Mouse (Mus musculus) embryo, embryonic 11 days (tissue): ENCODE results near the gene Auh.

Experiments used
- DNase-seq: peaks from one replicate; pipeline ENCODE4 v3.0.0-alpha.2; 2015

The Auh gene

GRCm38 (mm10) chr13:52929209-52930171 lies at the start of gene Auh:
TSS of gene Auh (minus strand) at chr13:52929681.
- peak; percentile 97 for DNase-seq

DNA sequence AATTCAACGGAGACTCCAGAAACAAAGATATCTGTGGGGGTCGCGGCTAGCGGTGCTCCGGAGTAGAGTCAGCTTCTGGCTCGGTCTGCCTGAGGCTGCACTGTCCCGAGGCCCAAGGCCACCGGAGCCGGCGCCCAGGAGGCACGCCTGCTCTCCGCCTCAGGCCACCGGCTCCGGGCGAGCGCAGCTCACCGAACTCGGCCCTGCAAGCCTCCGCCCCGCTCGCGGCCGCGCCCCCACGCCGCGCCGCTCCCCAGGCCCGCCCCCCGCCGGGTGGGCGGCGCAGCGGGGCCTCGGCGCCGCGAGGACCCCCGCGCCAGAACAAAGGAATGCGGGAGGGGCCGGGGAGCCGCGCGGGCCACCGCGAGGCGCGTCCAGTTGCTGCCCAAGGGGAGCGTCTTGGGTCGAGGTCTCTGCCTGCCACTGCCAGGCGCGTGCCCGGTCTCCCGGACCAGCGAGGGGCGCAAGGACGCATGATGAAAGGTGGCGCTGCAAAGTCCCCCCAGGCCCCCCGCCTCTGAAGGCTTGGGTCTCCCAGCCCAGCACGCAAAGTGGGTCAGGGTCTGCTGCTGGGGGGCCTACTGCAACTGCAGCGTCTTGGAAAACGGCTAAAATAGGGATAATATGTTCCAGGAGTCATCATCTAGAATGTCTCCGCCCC lies 49.0 kb upstream of the Auh start:
- peak; percentile 77 for DNase-seq

DNA sequence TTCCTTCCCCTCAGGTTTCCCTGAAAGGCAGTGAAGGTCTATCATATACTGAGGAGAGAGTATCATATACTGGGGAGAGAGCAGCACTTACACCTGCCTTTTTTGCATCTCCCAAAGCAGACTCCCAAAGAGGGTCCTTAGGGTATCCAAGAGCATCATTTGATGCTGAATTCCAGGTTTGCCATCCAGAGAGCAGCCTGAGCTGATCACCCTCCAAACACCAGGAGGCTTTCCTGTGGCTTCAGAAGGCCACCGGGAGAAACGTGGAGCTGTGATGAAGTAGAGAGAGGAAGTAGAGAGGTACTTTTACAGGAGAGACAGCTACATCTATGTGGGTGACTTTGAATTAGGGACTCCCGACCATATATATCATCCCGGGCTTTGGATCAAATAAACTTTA lies 48.3 kb upstream of the Auh start:
- no peak for DNase-seq

GRCm38 (mm10) chr13:52977221-52977609 lies 47.7 kb upstream of the Auh start:
- no peak for DNase-seq

DNA sequence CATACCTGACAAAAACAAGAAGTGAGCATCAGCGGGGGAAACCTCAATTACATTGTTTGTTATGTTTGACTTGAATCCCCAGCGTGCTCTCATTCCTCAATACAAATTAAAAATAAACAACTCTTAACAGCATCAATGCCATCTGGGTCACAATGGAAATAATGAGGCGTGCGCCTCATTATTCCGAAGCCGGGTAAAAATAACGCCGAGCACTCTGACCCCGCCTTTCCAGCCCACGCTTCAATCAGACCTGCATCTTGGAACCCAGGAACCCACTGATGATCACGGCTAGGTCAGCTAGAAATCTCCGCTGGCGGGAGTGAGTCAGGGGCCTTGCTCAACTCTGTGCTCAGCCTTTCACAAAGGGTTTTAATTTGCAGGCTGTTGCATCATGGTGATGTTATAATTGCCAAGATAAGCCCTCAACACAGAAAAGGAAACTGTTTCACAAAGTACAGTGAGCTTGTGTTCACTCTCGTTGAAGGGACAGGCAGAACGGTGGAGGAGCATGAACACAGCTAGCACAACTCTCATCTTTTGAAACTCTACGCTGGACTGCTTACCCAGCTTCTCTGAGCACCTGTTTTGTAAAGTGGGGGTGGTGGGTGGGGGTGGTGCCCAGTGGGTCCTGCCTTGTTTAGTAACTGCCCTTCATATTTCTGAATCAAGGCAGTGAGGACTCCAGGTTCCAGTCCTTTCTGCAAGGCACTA lies 47.2 kb upstream of the Auh start:
- DNase-seq, result peak; percentile 42

DNA sequence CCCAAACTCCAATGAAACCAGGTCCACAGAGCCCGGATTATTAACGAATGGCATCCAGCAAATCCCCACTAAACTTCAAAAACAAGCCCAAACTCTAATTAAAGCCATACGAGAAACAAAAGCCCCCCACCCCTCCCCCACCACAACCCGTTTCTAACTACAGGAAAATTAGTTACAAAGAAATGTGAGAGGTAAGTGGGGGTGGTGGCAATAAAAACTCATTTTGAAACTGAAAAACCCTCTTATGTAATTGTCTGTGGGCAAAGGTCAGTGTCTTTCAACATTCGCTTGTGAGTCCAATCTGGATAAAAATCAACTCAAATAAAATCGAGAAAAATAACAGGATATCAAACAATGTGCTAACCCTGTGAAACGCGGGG lies 46.6 kb upstream of the Auh start:
- DNase-seq, result peak; percentile 47

DNA sequence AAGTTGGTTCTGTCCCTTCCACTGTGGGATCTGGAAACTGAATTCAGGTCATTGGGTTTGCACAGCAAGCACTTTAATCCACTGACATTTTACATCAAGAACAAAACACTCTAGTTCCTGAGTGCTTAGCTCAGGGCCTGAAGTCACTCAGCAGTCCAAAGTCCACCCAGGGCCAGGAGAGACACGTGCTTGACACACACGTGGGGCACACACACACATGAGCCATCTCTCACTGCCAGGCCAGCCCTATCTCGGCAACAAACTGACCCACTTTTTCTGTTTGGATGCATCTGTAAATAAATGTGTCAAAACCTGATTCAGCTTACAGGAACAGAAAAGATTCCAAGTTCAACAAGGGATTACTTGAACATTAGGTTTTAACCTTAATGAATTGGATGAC lies 45.2 kb upstream of the Auh start:
- DNase-seq, result no peak

GRCm38 (mm10) chr13:52973427-52973826 lies 43.9 kb upstream of the Auh start:
- DNase-seq, result no peak

DNA sequence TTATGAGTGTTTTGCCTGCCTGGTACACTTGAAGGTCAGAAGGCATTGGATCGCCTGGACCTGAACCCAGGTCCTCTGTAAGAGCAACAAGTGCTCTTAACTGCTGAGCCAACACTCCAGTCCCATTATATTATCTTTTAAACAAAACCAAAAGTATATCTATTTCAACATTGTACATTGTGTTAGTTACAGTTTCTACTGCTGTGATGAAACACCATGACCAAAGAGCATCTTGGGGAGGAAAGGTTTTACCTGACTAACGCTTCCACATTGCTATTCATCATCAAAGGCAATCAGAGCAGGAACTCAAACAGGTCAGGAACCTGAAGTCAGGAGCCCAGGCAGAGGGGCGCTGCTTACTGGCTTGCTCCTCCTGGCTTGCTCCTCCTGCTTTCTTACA lies 43.1 kb upstream of the Auh start:
- no peak for DNase-seq

- DNase-seq, result no peak
Measured at GRCm38 (mm10) chr13:52970876-52971275, 41.4 kb upstream of the Auh start.

GRCm38 (mm10) chr13:52962922-52963321 lies 33.4 kb upstream of the Auh start:
- DNase-seq, result no peak

DNA sequence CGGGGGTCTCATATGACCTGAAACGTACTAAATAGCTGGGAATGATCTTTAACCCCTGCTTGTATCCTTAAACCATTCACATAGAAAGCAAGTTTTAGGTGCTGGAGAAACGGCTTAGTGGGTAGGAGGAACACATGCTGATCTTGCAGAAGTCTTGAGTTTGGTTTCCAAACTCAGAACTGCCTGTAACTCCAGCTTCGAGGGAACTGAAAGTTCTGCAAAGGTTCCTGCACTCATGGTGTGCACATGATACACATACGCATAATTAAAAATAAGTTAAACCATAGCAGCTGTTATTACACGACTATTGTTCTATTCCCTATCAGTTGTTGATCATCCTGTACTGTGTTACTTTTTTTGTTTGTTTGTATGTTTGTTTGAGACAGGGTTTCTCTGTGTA lies 32.9 kb upstream of the Auh start:
- DNase-seq, result no peak

GRCm38 (mm10) chr13:52953779-52954553 lies 24.5 kb upstream of the Auh start:
- no peak for DNase-seq

DNA sequence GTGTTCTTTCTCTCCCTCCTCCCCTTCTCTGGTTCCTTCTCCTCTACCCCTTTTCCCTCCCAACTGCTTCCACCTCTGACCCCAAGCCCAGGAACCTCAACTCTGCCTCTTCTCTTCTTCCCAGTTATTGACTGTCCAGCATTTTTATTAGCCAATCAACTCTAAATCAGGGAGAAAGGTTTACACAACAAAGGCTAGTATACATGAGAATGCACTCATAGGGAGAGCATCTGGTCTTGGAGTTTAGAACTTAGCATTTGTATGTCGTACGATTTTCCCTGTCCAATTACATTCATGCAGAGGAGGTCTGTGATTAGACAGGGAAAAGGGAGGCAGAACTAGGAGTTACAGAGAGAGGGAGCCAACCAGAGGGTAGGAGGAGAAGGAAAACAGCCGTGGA lies 19.7 kb upstream of the Auh start:
- no peak for DNase-seq

- DNase-seq, result no peak
Measured at GRCm38 (mm10) chr13:52947545-52947944, 18.1 kb upstream of the Auh start.

DNA sequence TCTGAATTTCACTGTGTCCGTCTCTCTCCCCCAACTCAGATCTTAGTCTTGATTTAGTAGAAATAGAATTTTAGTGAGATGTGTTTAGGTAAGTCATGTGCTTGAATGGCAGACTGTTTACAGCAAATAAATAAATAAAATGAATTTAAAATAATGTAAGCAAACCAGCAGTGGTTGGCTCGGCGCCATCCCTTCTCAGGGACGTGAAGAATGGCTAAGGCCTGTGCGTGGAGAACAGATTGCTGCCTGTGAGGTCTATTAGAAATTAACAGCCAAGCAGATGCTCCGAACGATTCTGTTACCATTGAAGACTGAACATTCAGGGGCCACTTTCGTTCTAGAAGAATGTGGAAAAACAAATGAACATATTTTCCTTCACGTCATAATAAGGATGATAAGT lies 16.3 kb upstream of the Auh start:
- DNase-seq, result no peak

DNA sequence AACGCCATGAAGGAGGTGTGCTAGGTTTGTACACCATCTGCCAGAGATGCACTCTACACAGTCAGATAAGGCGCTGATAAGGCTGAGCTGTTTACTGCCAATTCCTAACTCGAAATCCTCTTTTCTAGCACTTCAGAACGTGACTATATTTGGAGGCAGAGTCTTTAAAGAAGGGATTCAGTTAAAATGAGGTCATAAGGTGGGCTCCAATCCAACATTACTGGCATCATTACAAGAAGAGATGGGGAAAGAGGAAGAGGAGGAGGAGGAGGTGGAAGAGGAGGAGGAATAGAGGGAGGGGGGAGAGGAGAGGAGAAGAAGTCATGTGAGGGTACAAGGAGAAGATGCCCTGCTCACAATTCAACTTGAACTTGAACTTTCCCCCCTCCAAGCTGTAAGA lies 14.6 kb upstream of the Auh start:
- no peak for DNase-seq

DNA sequence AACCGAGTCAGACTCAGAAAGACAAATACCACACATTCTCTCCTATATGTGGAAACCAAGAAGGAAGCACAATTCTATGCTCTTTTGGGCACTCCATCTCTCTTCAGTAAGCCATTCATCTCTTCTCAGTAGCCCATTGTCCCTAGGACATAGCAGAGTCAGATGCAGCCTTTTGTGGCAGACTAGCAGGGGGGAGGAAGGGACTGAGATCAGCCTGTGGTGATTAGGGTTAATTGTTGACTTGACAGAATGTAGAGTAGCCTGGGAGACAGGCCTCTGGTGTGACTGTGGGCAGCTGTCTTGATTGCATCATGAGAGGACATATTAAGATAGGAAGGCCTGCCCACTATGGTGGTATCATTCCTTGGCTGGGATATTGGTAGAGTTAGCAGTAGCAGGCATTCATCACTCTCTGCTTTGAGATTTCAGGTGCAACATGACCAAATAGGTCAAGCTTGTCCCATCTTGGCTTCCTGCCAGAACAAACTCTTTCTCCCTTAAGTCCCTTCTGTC lies 13.5 kb upstream of the Auh start:
- no peak for DNase-seq

GRCm38 (mm10) chr13:52940956-52941355 lies 11.5 kb upstream of the Auh start:
- DNase-seq, result no peak

DNA sequence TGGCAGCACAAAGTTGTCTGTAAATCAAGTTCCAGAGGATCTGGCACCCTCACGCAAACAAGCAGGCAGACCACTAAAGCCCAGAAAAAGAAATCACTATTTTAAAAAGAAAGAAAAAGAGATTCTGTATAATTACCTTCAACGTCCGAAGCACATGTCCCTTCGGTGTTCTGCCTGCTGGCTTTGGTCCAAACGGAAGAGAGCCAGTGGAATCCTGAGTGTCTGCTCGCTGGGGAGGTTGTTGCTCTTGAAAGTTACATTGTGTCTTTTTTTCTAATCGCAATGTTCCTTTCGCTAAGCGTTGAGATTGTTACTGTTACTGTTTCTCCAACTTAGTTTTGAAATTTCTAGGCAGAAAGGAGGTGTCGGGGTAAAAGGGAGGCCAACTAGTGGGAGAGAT lies 1.1 kb upstream of the Auh start:
- DNase-seq, result no peak

GRCm38 (mm10) chr13:52928392-52928791 lies 1.1 kb downstream of the Auh start:
- no peak for DNase-seq

DNA sequence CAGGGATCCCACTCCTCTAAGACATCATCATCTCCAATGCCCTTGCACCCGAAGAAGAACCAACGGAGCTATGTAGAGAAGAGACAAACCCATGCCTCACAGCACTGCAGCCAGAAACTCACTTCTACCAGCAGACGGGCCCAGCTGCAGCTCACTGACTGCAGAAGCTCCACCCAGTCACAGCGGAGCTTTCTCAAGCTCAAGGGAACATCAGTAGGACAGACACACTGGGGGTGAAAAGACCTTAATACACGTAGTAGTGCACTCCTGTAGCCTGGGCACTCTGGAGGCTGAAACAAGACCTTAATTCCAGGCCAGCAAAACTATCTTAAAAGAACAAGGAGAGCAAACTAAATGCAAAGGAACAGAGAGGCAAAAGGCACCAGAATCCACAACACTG lies 5.0 kb downstream of the Auh start:
- no peak for DNase-seq

GRCm38 (mm10) chr13:52921966-52922365 lies 7.5 kb downstream of the Auh start:
- no peak for DNase-seq
